Mouse (Mus musculus): ENCODE data around the gene Smgc. TPM values are rescaled to one million over a fixed set of nuclear protein-coding genes. Genes with fewer than 3 reads are reported as not detected.
"Not testable (repeated sequence)": the region's sequence is repeated elsewhere in the genome, so short reads cannot be mapped to it uniquely, and the experiment has no call there.

Gene Smgc
- total and polyA plus RNA-seq, 3 experiments: not detected

GRCm38 (mm10) chr15:91835319-91835718 lies 2.7 kb upstream of the Smgc start:
- Histone ChIP-seq H3K9ac (ENCODE audit: control insufficient read depth, low read depth, low read length, poor library complexity, severe bottlenecking) (no peak overlapping the region), H3K36me3 (ENCODE audit: control insufficient read depth in 1 of 2, insufficient read depth in 2 of 2, low read length in 2 of 2) (no peaks in the 10 kb centered on the region), H3K27ac (ENCODE audit: control insufficient read depth, low read depth, low read length) (no peak overlapping the region), H3K4me3 (ENCODE audit: control insufficient read depth in 1 of 2, insufficient read depth in 1 of 2, low read depth in 2 of 2, low read length in 2 of 2) (no peak overlapping the region), H3K79me2 (ENCODE audit: control insufficient read depth, insufficient read depth, low read length, poor library complexity) (no peaks in the 10 kb centered on the region), H3K27me3 (ENCODE audit: control insufficient read depth in 1 of 2, insufficient read depth in 2 of 2, low read length in 2 of 2) (no peaks in the 10 kb centered on the region), H3K4me1 (ENCODE audit: control insufficient read depth in 1 of 2, insufficient read depth in 2 of 2, low read length in 2 of 2) (no peaks in the 10 kb centered on the region), H3K9me3 (replicated peaks; ENCODE audit: insufficient read depth, low read length) (no peaks in the 10 kb centered on the region)
- DNase-seq (ENCODE audit: low read depth, low spot score): no peak
- TF ChIP-seq CTCF (IDR thresholded peaks at IDR 0.05 in 2 of 3, conservative IDR thresholded peaks at IDR 0.05 in 1 of 3; ENCODE audit: control insufficient read depth in 1 of 3, insufficient read depth in 1 of 3, low read depth in 2 of 3, low read length in 3 of 3, poor library complexity in 1 of 3, severe bottlenecking in 1 of 3): no peak
- no peak for TF ChIP-seq BHLHE40 (IDR thresholded peaks at IDR 0.05; ENCODE audit: borderline replicate concordance, low read depth, low read length)
- TF ChIP-seq NRF1 (IDR thresholded peaks at IDR 0.05; ENCODE audit: insufficient read depth, low read depth, low read length, poor library complexity, severe bottlenecking): no peak
- no peak for TF ChIP-seq MYB (IDR thresholded peaks at IDR 0.05; ENCODE audit: low read depth, low read length)
- no peak for TF ChIP-seq SIN3A (IDR thresholded peaks at IDR 0.05; ENCODE audit: low read length)
- no peak for TF ChIP-seq MAX (IDR thresholded peaks at IDR 0.05; ENCODE audit: low read length)
- TF ChIP-seq NELFE (IDR thresholded peaks at IDR 0.05; ENCODE audit: low read depth, low read length): no peak
- no peak for TF ChIP-seq POLR2A (IDR thresholded peaks at IDR 0.05; ENCODE audit: control insufficient read depth in 1 of 2, insufficient read depth in 1 of 2, low read depth in 1 of 2, low read length in 2 of 2, poor library complexity in 1 of 2)
- no peak for TF ChIP-seq MYC (IDR thresholded peaks at IDR 0.05; ENCODE audit: low read depth, low read length)
- TF ChIP-seq GABPA (IDR thresholded peaks at IDR 0.05; ENCODE audit: low read depth, low read length): no peak

DNA sequence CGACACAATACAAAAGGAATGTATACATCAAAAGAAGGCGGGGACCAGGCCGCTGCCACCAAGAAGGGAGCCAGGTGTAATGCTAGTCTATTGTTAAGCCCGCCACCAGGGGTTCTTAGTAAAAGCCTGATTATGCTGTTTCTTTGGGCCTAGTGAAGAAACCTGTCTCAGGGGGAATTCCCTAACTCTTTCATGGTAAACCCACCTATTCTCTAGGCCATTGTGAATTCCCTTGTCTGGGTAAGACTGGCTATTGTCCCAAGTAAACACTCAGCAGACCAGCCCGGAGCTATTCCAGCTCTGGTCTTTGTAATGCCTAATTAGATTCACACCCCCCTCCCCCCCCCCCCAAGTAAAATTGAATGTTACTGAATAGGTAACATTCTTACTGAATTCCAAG lies 26.1 kb downstream of the Smgc start:
- H3K79me2 ChIP-seq (ENCODE audit: control insufficient read depth, insufficient read depth, low read length, poor library complexity); H3K27ac ChIP-seq (ENCODE audit: control insufficient read depth, low read depth, low read length); H3K4me1 ChIP-seq (ENCODE audit: control insufficient read depth in 1 of 2, insufficient read depth in 2 of 2, low read length in 2 of 2); H3K9me3 ChIP-seq (replicated peaks; ENCODE audit: insufficient read depth, low read length); H3K4me3 ChIP-seq (ENCODE audit: control insufficient read depth in 1 of 2, insufficient read depth in 1 of 2, low read depth in 2 of 2, low read length in 2 of 2); H3K36me3 ChIP-seq (ENCODE audit: control insufficient read depth in 1 of 2, insufficient read depth in 2 of 2, low read length in 2 of 2); DNase-seq (ENCODE audit: low read depth, low spot score); H3K27me3 ChIP-seq (ENCODE audit: control insufficient read depth in 1 of 2, insufficient read depth in 2 of 2, low read length in 2 of 2); H3K9ac ChIP-seq (ENCODE audit: control insufficient read depth, low read depth, low read length, poor library complexity, severe bottlenecking): not testable (repeated sequence)

GRCm38 (mm10) chr15:91900245-91900644 lies 62.2 kb downstream of the Smgc start:
- DNase-seq (ENCODE audit: low read depth, low spot score): peak; percentile 20
- no peak overlapping the region for H3K9ac ChIP-seq (ENCODE audit: control insufficient read depth, low read depth, low read length, poor library complexity, severe bottlenecking)
- TF ChIP-seq CTCF (IDR thresholded peaks at IDR 0.05 in 2 of 3, conservative IDR thresholded peaks at IDR 0.05 in 1 of 3; ENCODE audit: control insufficient read depth in 1 of 3, insufficient read depth in 1 of 3, low read depth in 2 of 3, low read length in 3 of 3, poor library complexity in 1 of 3, severe bottlenecking in 1 of 3): peak; percentile 26 to 51 (median 30); a peak in 5 of 6 replicates
- TF ChIP-seq CHD2 (IDR thresholded peaks at IDR 0.05; ENCODE audit: low read length): no peak

GRCm38 (mm10) chr15:91907046-91907445 lies 69.0 kb downstream of the Smgc start:
- not testable (repeated sequence) for H3K9me3 ChIP-seq (replicated peaks; ENCODE audit: insufficient read depth, low read length); DNase-seq (ENCODE audit: low read depth, low spot score); H3K4me1 ChIP-seq (ENCODE audit: control insufficient read depth in 1 of 2, insufficient read depth in 2 of 2, low read length in 2 of 2); H3K27me3 ChIP-seq (ENCODE audit: control insufficient read depth in 1 of 2, insufficient read depth in 2 of 2, low read length in 2 of 2); H3K79me2 ChIP-seq (ENCODE audit: control insufficient read depth, insufficient read depth, low read length, poor library complexity); H3K36me3 ChIP-seq (ENCODE audit: control insufficient read depth in 1 of 2, insufficient read depth in 2 of 2, low read length in 2 of 2); H3K4me3 ChIP-seq (ENCODE audit: control insufficient read depth in 1 of 2, insufficient read depth in 1 of 2, low read depth in 2 of 2, low read length in 2 of 2); H3K9ac ChIP-seq (ENCODE audit: control insufficient read depth, low read depth, low read length, poor library complexity, severe bottlenecking); H3K27ac ChIP-seq (ENCODE audit: control insufficient read depth, low read depth, low read length)

More at GRCm38 (mm10) chr15:91900245-91900644, 62.2 kb downstream of the Smgc start:
- H3K36me3 ChIP-seq (ENCODE audit: control insufficient read depth in 1 of 2, insufficient read depth in 2 of 2, low read length in 2 of 2): no peaks in the 10 kb centered on the region
- no peaks in the 10 kb centered on the region for H3K4me1 ChIP-seq (ENCODE audit: control insufficient read depth in 1 of 2, insufficient read depth in 2 of 2, low read length in 2 of 2)
- no peaks in the 10 kb centered on the region for H3K79me2 ChIP-seq (ENCODE audit: control insufficient read depth, insufficient read depth, low read length, poor library complexity)
- no peak overlapping the region for H3K4me3 ChIP-seq (ENCODE audit: control insufficient read depth in 1 of 2, insufficient read depth in 1 of 2, low read depth in 2 of 2, low read length in 2 of 2)
- no peaks in the 10 kb centered on the region for H3K27me3 ChIP-seq (ENCODE audit: control insufficient read depth in 1 of 2, insufficient read depth in 2 of 2, low read length in 2 of 2)
- H3K9me3 ChIP-seq (replicated peaks; ENCODE audit: insufficient read depth, low read length): no peaks in the 10 kb centered on the region
- H3K27ac ChIP-seq (ENCODE audit: control insufficient read depth, low read depth, low read length): no peak overlapping the region
